Mouse (Mus musculus) retina, adult 2 months (tissue): Measurements from ENCODE around the gene Klhl26.
A peak's percentile ranks its signal among the peaks of the same experiment; 100 is the strongest.

Experiments used
- DNase-seq: peaks from one replicate; pipeline ENCODE4 v3.0.0-alpha.2; 2012; ENCODE audit warnings: low read depth, low spot score

Gene Klhl26

DNA sequence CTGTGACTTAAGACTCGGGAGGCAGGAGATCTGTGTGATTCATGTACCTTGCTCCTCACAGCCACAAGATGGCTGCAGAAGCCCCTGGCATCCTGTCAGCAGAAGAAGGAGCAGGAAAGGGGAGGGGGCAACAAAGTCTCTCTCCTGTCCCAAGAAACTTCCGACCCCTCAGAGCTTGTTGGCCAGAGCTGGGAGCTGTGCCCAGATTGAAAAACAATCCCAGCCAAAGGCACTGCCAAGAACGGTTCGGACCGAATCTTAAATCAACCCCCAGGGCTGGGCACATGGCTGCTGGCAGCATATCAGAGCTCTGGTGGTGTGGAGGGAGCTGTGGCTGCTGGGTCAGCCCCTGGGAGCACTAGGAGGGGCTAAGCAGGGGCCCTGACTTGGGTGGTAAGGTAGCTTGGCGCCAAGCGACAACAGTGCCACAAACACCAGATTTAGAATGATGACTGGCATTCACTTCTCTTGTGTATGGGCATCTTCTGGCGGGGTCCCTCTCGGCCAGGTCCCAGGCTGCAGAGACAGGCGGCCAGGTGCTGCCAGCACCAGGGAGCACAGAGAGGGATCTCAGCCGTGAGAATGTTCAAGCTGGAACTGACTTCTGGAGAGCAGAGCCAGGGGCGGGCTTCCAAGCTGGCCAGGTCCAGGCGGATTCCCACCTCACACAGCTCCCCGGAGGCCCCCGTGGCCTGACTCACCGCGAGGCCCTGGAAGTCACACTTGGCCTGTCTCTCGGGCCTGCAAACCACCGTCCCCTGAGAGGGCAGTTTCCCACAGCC lies 28.9 kb downstream of the Klhl26 start:
- no peak for DNase-seq

DNA sequence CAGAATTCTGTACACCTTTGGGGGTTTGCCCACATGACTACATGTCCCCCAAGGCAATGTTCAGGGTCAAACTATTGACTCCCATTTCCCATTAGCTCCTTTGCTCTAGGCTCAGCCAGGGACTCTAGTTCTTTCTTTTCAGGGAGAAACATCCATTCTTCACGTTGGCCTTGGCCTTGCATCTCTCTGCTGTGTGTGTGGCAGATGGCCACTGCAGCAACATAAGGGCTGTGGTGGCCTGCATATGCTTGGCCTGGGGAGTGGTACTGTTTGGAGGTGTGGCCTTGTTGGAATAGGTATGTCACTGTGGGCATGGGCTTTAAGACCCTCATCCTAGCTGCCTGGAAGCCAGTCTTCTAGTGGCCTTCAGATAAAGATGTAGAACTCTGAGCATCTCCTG lies 30.8 kb downstream of the Klhl26 start:
- no peak for DNase-seq

DNA sequence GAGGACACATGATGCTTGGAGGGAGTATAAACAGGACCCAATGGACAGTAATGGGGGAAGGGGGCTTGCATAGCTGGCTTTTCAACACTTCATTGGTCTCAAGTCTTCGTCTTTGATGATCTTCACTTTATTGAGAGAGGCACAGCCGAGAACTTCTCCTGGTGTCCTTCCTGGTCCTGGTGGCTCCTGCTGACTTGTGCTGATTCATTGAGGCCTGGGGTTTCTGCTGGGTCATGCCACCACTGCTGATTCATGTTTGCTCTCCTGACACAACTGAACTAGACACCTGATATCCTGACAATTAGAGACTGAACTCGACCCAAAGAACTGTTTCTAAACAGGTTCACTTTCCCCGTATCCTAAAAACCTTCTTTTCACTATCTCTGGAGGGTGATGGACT lies 33.4 kb downstream of the Klhl26 start:
- DNase-seq, result no peak

DNA sequence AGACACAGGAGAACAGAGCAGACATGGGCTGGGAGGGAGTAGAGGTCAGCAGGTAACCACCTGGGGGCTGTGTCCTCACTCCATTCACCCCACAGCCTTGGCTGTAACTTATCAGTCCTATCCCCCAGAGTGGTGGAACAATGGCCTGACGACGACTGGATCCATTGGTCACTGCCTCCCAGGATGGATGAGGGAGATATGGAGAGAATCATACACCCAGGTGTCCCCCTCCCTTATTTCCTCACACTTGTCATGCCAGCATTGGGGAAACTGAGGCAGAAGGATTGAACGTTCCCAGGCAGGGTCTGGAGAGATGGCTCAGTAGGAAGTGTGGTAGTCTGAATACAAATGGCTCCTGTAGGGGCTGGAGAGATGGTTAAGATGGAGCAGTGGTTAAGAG lies 35.2 kb downstream of the Klhl26 start:
- no peak for DNase-seq

DNA sequence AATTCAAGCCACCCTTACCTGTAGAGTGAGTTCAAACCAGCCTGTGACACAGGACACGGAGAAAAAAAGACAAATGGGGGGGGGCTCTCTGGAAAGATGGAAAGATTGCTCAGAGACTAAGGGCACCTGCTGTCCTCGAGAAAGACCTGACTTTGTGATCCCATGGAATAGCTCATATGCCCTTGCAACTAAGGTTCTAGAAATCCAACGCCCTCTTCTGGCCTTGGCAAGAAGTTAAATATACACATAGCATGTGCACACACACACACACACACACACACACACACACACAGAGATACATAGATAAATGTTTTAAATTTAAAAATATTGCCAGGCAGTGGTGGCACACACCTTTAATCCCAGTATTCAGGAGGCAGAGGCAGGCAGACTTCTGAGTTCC lies 36.5 kb downstream of the Klhl26 start:
- no peak for DNase-seq

DNA sequence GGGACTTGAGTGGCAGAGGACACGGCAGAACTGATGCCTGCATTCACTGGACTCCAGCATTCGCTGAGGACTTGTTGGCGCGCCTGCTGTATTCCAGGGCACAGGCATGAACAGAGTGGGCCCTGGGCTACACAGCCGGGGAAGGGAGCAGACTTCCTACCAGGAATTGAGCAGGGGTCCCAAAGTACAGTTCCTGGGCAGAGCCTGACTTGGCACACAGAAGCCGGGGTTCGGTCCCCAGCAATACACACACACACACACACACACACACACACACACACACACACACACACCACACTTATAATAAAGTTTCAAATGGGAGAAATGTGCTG lies 37.0 kb downstream of the Klhl26 start:
- no peak for DNase-seq

DNA sequence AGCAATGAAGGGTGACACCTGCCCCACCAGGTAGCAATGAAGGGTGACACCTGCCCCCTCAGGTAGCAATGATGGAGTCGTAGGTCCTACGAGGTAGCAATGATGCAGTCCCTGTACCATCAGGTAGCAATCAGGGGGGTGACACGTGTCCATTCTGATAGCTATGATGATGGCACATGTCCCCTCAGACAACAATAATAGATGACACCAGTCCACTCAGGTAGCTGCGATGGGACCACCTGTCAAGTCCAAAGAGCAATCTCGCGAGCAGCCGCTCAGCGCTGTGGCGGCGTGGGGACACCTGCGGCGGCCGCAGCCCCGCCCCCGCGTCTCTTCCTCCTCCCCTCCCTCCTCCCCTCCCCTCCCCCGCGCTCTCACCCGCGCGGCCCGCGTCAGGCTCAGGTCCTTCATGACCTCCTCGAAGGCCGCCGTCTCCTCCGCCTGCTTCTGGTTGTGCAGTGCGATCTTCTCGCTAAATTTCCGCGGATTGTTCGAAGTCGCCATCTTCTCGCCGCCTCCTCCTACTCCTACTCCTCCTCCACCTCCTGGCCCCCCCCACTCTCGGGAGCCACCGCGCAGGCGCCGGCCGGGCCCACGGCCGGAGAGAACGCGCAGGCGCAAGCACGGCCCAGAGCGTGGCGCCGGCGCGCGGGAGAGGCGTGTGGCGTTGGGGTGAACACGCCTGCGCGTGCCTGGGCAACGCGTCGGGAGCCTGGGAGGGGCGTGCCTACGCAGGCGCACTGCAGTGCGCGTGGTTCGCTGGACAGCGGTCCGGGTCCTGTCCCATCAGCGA lies 37.5 kb downstream of the Klhl26 start, which contains the start of gene Crtc1:
Crtc1 (minus strand) TSS at position 525 of the 793 bp plus-strand sequence.
- peak; percentile 96 for DNase-seq

DNA sequence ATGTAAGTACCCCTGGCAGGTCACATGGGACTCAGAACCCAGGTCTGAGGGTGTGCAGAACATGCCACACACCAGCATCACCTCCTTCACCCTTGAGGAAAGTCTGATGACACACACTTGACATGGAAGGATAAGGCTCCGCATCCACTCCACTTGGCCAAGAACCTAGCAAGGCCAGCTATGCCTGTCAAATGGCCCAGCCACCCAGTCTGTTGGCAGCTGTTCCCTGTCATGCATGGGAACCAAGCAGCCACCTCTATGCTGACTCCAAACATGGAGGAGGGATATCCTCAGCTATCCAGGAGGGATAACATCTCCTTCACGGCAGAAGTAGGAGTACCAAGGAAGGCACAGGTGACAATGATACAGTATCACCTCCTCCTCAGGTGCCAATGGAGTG lies 38.3 kb downstream of the Klhl26 start:
- DNase-seq, result no peak

DNA sequence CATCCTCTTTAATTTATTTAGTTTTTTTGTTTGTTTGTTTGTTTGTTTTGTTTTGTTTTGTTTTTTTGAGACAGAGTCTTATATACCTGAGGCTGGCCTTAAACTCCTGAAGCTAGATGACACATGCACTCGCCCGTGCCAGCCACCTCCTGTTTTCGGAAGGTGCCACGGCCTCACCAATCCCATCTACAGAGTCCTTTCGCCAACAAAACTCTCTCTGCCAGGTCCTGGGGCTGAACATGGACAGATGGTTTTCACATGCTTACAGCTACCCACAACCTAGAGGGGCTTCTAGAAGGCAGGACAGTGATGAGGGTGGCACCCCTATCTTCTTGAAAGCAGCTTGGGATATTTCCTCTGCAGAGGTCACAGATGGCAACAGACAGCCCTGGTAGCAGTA lies 41.6 kb downstream of the Klhl26 start:
- no peak for DNase-seq

DNA sequence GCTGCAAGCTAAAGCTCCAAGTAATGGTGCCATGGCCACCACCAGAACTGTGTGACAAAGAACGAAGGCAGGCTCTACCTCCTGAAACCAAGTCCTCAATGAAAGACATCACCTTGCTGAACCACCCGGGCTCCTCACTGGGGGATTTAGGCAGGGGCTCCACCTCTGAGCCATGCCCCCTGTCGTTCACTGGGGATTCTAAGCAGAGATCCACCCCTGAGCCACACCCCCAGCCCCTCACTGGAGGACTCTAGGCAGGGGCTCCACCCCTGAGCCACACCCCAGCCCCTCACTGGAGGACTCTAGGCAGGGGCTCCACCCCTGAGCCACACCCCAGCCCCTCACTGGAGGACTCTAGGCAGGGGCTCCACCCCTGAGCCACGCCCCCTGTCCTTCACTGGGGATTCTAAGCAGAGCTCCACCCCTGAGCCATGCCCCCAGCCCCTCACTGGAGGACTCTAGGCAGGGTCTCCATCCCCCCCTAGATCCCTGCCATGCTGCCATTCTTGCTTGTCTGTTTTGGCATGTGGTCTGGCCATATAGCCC lies 43.7 kb downstream of the Klhl26 start:
- no peak for DNase-seq

DNA sequence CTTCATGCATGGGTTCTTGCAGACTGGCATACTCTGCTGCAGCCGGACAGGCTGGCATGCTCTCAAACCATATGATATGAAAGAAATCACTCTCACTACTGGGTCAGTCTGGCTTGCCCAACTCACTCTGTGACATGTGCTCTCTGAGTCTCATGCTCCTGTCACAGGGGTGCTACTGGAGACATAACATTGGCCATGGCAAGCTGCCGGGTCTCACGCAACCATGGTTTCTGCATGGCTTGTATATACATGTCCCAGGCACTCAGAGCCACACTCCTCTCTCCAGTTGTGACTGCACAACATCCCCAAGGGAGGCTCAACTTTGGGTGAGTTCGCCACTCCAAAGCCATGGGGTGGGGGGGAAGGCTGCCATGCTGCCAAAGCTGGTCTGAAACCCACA lies 45.6 kb downstream of the Klhl26 start:
- DNase-seq, result no peak

DNA sequence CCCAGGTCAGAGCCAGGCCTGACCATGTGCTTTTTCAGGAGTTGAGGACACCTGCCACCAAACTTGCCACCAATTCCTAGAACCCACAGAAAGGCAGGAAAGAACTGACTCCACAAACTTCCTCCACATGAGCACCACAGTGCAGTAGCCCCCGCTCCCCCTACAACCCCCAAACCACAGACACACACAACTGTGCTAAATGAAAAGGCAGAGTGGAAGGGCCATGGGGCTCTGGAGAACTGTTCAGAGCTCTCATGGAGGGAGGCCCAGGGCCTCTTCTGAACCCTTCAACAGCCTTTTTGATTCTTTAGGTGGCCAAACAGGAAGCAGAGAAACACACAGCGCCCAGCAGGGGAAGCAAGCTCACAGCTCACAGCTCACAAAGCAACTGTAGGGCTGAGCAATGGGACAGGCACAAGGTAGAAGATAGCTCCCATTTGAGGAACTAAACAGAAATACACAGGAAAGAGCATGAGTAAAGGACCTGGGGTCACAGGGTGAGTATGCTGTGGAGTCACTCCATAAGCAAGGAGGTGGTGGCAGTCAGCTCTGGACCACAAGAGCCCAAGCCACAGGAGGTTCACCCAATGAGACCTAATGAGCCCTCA lies 50.4 kb downstream of the Klhl26 start:
- no peak for DNase-seq

DNA sequence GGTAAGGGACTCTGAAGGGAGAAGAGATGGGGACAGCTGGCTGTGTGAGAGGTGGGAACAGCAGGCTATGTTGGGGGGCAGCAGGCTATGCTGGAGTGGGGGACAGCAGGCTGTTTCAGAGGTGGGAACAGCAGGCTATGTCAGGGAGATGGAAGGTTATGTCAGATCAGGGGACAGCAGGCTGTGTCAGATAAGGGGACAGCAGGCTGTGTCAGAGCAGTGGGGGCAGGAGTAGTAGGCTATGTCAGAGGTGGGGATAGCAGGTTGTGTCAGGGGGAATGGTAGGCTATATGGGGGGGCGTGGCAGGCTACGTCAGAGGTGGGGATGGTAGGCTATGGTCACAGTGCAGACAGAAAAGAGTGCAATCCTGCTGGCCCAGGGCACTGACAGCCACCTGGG lies 54.0 kb downstream of the Klhl26 start:
- DNase-seq, result no peak

DNA sequence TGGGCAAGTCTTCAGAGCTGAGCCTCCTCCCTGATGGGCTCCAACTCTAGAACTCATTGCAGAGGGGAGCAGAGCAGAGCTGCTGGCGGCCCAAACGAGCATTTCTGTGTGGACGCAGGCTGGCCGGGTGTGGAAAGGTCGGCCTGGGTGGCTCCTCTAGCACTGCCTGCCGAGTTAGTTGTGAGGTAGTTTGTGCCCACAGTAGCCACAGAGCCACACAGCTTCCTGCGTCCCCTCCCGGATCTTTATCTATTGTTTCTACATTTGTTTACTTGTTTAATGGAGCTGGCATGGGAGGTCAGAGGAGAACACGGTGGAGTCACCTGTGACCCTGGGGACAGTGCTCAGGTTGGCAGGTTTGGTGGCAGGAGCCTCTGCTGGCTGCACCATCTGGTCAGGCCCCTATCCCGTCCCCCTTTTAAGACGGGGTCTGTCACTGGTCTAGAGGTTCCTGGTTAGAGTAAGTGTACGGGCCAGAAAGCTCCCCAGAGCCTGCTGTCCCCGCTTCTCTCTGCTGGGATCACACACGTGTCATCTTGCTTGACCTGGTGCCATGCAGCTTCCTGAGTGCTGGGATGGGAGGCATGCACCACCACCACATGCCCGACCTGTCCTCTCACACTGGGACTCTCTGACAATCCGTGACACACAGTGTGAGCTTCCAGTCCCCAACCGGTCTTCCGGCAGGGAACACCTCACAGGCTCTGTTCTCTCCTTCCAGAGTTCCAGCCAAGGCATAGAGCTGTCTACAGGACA lies 55.2 kb downstream of the Klhl26 start:
- no peak for DNase-seq

DNA sequence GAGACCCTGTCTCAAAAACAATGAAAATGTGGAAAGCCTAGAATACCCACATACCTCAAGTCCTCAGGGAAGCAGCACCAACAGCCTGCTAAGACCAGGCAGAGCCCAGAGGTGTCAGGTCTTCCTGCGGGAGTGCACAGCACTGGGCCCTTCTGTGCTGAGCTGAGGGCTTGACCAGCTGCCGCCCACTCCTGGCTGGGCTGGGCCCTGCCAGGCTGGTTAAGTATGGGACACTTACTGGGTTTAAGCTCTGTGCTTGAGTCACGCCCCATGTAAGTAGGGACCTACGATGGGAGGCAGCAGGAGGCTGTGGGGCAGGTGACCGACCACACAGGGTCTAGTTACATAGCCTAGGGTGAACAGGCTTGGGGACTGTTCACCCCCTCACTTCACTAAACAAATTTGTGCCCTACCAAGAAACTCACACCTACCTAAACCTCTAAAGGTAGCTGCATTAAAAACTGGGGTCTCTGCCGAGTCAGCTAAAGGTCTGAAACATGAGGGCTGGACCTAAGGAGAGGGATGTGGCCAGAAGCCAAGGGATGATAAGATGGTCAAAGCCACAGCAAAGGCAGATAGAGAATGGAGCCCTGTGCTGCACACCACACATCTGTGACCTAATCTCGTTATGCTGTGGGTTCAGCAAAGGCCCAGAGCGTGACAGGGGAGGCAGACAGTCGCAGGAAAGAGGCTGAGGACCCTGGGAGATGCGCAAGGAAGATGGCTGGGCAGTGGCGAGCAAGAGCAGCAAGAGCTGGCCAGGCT lies 56.7 kb downstream of the Klhl26 start:
- no peak for DNase-seq

DNA sequence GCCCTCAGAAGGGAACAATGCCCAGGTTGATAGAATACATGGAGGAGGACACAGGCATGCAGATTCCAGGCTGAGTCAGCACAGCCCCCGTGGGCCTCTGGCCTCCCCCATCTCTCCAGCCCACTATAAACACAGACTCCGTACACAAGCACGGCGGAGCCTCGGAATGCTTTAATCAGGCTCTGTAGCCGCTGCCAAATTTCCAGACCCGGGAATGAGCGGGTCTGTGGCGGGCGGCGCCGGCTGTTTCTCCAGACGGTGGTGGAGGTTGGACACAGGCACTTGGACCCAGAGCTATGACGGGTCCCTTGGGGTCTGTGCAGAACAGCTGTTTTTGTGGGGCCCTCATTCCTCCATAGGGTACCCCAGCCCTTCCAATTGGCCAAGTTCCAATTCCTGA lies 57.8 kb downstream of the Klhl26 start:
- DNase-seq, result no peak

DNA sequence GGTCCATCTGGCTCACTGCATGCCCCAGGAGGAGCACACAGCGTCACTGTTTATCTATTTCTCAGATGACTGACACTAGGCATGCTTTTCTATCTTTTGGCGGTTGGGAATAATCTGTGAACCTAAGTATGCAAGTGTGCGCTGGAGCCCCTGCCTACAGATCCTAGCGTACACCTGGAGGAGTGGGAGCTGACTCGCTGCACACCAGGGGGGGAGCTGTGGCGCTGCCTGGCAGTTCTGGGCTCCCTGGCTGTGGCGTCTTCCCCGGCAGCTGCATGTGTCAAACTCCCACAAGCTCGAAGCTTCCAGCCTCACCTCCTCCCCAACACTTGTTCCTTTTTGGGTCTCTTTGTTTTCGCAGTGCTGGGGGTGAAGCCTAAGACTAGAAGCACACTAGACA lies 58.9 kb downstream of the Klhl26 start:
- DNase-seq, result no peak

DNA sequence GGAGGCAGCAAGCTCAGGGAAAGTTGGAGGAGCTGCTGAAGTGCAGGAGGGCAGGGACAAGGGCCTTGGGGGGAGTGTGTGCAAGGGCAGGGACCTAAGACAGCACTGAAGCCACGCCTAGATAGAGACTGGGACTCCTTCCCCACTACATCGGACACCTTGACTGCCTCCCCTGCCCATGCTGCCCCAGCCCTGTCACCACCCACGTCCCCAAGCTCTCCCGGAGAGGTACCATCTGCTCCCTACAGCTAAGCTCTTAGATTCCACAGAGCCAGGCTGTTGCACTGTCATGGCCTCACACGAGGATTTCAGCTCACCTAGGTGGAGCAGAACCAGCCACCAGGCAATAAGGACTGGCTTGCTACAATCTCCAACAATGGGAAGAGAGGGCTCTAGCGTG lies 59.8 kb downstream of the Klhl26 start:
- DNase-seq, result no peak

DNA sequence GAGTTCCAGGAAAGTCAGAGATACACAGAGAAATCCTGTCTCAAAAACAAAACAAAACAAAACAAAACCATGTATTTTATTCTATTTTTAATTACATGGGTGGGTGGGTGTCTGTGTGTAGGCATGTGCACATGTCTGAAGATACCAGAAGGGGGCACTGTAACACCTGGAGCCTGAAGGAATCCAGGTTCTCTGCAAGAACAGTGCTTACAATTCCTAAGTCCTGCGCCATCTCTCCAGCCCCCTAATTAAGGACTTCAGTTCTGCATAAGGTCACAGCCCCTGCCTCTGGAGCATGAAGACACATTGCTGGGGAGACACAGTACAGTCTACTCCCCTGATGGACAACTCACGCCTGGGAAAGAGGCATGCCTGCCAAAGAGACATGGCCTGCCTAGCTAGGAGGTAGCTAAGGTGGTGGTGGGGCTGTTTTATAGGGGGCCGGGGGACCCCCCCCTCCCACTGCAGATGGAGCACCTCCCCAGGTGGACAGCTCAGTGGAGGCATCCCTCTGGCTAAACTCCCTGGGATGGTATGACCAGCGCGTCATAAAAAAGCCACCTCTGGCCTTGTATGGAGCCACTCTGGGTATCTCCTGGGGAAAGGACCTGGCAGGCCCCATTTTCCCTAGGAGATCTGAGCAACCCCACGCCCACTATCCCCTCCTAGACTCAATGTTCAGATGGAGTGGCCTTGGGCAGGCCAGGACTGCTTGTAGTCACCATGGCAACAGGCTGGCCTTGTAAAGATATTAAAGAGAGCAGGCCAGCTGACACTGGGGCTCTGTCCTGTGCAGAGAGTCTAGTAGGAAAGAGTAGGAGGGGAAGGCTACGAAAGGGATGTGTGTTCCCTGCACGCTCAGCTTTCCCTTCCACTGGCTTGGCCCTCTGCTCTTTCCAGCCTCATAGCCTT lies 61.0 kb downstream of the Klhl26 start:
- no peak for DNase-seq
